Mouse (Mus musculus) intestine, postnatal 0 days (tissue): ENCODE measurements around the gene Ncor2. TPM values are rescaled to one million over a fixed set of nuclear protein-coding genes. Genes with fewer than 3 reads are reported as not detected.

Experiments
- ATAC-seq: fragments of 200-750 bp; cut with Nextera tagmentation; 2 replicates; pipeline ENCODE4 v1.8.0; 2017; ENCODE audit warnings: mild to moderate bottlenecking, moderate TSS enrichment, moderate library complexity
- H3K27ac ChIP-seq: fragments of 300-500 bp; sonication (generic); 2 replicates; pipeline ENCODE4 v1.5.1; 2014; ENCODE audit warnings: mild to moderate bottlenecking, low read depth, low read length, moderate library complexity
- H3K27me3 ChIP-seq: fragments of 300-500 bp; sonication (generic); replicated peaks from 2 replicates; pipeline ENCODE4 v1.6.1; 2014; ENCODE audit warnings: low read length, mixed read lengths; ENCODE audit not compliant: control insufficient read depth, insufficient read depth
- H3K36me3 ChIP-seq: fragments of 300-500 bp; sonication (generic); 2 replicates; pipeline ENCODE4 v1.6.1; 2014; ENCODE audit warnings: mild to moderate bottlenecking, moderate library complexity; ENCODE audit not compliant: control insufficient read depth, insufficient read depth
- H3K4me1 ChIP-seq: fragments of 300-500 bp; sonication (generic); replicated peaks from 2 replicates; pipeline ENCODE4 v1.6.1; 2014; ENCODE audit warnings: antibody characterized with exemption, low read length, mixed read lengths; ENCODE audit not compliant: control insufficient read depth, insufficient read depth
- H3K4me2 ChIP-seq: fragments of 300-500 bp; sonication (generic); replicated peaks from 2 replicates; pipeline ENCODE4 v1.6.1; 2014; ENCODE audit warnings: low read depth, mild to moderate bottlenecking, moderate library complexity
- H3K4me3 ChIP-seq: fragments of 300-500 bp; sonication (generic); 2 replicates; pipeline ENCODE4 v1.5.1; 2014; ENCODE audit warnings: low read depth, low read length
- H3K9ac ChIP-seq: fragments of 300-500 bp; sonication (generic); 2 replicates; pipeline ENCODE4 v1.6.1; 2014; ENCODE audit warnings: mild to moderate bottlenecking, low read depth, low read length
- H3K9me3 ChIP-seq: fragments of 300-500 bp; sonication (generic); 2 replicates; pipeline ENCODE4 v1.6.1; 2016; ENCODE audit warnings: mixed run types; ENCODE audit not compliant: control insufficient read depth
- CTCF ChIP-seq: sonication (generic); IDR thresholded peaks from 2 replicates; pipeline ENCODE4 v1.5.1; 2016; ENCODE audit warnings: low read depth, mild to moderate bottlenecking, control low read depth, antibody characterized with exemption, moderate library complexity
- WGBS: fragments of 180-500 bp; shearing (Covaris S2); extraction: QIAGEN DNeasy Blood & Tissue Kit; methylation state at CpG from one replicate; pipeline ENCODE4 v1.1.7; 2014; 5-methylcytosine and 5-hydroxymethylcytosine counted together
- polyA plus RNA-seq: library from polyadenylated mRNA; unstranded; fragments of >200 nt; fragmentation: Nextera tagmentation; extraction: Ambion mirVana; gene quantifications from 2 replicates; pipeline ENCODE4 v1.2.1, GENCODE M21; 2015

Ncor2 gene
- polyA plus RNA-seq, 1 experiment from 2014 or later: 7.1 TPM

DNA sequence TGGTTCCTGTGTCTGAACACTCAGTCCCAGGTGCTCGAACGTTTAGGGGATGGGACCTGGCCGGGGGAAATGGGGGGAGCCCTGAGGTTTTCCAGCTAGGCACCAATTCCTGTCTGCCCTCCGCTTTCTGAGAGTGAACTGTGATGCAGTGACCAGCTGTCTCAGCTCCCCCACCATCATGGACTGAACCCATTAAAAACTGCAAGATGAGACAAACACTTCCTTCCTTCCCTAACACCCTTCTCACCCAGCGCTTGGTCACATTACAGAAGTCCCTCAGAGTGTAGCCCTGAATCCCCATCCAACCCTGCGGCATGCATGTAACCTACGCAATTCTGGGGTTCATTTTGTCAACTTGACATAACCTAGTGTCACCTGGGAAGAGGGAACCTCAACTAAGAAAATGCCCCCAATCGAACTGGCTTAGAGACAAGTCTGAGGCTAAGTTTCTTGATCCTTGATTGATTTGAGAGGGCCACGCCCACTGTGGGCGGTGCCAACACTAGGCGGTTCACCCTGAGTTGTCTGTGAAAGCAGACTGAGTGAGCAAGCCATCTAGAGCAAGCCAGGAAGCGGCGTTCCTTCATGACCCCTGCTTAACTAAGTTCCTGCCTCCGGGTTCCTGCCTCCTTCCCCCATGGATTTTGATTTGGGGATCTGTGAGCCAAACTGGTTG, 41.9 kb downstream of the Ncor2 start:
- Histone ChIP-seq H3K9ac (no peak overlapping the region), H3K27ac (no peak overlapping the region)

GRCm38 (mm10) chr5:125136296-125136995, 42.6 kb downstream of the Ncor2 start:
- Histone ChIP-seq H3K36me3 (no peaks in the 10 kb centered on the region), H3K9me3 (no peaks in the 10 kb centered on the region), H3K4me3 (no peak overlapping the region), H3K4me1 (peaks cover 17% of the 10 kb centered on the region; the same call in 1 of the 2 replicates), H3K27ac (no peak overlapping the region), H3K9ac (no peak overlapping the region), H3K27me3 (no peaks in the 10 kb centered on the region), H3K4me2 (no peak overlapping the region)
- 60% methylated on average over 5 of the region's 5 CpGs for WGBS
- no peak for TF ChIP-seq CTCF
- ATAC-seq: no peak

More for the DNA sequence above, 41.9 kb downstream of the Ncor2 start:
- no peak for TF ChIP-seq CTCF
- Histone ChIP-seq H3K36me3 (no peaks in the 10 kb centered on the region), H3K4me1 (peaks cover 21% of the 10 kb centered on the region; the same call in 1 of the 2 replicates), H3K27me3 (no peaks in the 10 kb centered on the region), H3K4me2 (no peak overlapping the region), H3K4me3 (no peak overlapping the region), H3K9me3 (no peaks in the 10 kb centered on the region)
- ATAC-seq: no peak
- 35% methylated on average over 14 of the region's 14 CpGs for WGBS

- Histone ChIP-seq H3K4me1 (peaks cover 7% of the 10 kb centered on the region; the same call in 1 of the 2 replicates), H3K27ac (peak overlapping the region; percentile 60; the same call in 1 of the 2 replicates), H3K36me3 (no peaks in the 10 kb centered on the region), H3K9ac (no peak overlapping the region), H3K4me3 (no peak overlapping the region), H3K9me3 (no peaks in the 10 kb centered on the region), H3K4me2 (peak overlapping the region; percentile 30), H3K27me3 (no peaks in the 10 kb centered on the region)
- no peak for TF ChIP-seq CTCF
- ATAC-seq: peak; percentile 93
- 19% methylated on average over 11 of the region's 11 CpGs for WGBS
These were observed 44.1 kb downstream of the Ncor2 start for GRCm38 (mm10) chr5:125134795-125135468.

GRCm38 (mm10) chr5:125134391-125134790, 44.6 kb downstream of the Ncor2 start:
- H3K4me1 ChIP-seq: peaks cover 4% of the 10 kb centered on the region; the same call in 1 of the 2 replicates
- WGBS: 27% methylated on average over 7 of the region's 7 CpGs
- no peaks in the 10 kb centered on the region for H3K9me3 ChIP-seq
- ATAC-seq: peak; percentile 50
- H3K27me3 ChIP-seq: no peaks in the 10 kb centered on the region
- peak overlapping the region; percentile 30; the same call in 1 of the 2 replicates for H3K4me2 ChIP-seq
- no peak overlapping the region for H3K4me3 ChIP-seq
- peak overlapping the region; percentile 60; the same call in 1 of the 2 replicates for H3K27ac ChIP-seq
- TF ChIP-seq CTCF: no peak
- H3K36me3 ChIP-seq: no peaks in the 10 kb centered on the region
- H3K9ac ChIP-seq: no peak overlapping the region

DNA sequence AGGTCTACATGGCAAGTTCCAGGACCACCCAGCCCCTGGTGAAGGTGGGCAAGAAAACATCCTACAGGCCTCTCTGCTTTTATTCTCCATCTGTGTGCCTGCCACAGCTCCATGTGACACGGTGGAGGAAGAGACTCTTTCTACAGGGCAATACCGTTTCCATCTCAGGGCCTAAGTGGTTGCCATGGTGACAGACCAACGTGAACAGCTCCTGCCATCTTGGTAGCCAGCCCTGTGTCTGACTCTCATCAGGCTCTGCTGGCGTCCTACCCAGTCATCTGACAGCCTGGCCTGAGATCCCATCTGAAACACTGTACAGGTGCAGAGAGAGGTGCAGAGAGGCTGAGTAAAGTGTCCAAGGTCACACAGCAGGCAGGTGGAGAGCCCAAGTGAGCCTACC, 45.4 kb downstream of the Ncor2 start:
- TF ChIP-seq CTCF: no peak
- Histone ChIP-seq H3K4me2 (no peak overlapping the region), H3K27ac (no peak overlapping the region), H3K9ac (no peak overlapping the region), H3K4me3 (no peak overlapping the region), H3K36me3 (no peaks in the 10 kb centered on the region), H3K27me3 (no peaks in the 10 kb centered on the region), H3K4me1 (peaks cover 4% of the 10 kb centered on the region; the same call in 1 of the 2 replicates), H3K9me3 (no peaks in the 10 kb centered on the region)
- 49% methylated on average over 4 of the region's 4 CpGs for WGBS
- no peak for ATAC-seq

GRCm38 (mm10) chr5:125132566-125133260, 46.3 kb downstream of the Ncor2 start:
- Histone ChIP-seq H3K4me2 (no peak overlapping the region), H3K9me3 (no peaks in the 10 kb centered on the region), H3K27ac (no peak overlapping the region), H3K4me3 (no peak overlapping the region), H3K9ac (no peak overlapping the region), H3K4me1 (peaks cover 4% of the 10 kb centered on the region; the same call in 1 of the 2 replicates), H3K36me3 (no peaks in the 10 kb centered on the region), H3K27me3 (no peaks in the 10 kb centered on the region)
- ATAC-seq: no peak
- no peak for TF ChIP-seq CTCF
- 93% methylated on average over 13 of the region's 13 CpGs for WGBS
